19 mouse cellular contexts compared by ENCODE assay signal in genomic region chr6:119027880-119028279, GRCm38 (mm10).
DNase-seq lines count a peak whose midpoint lies in the region; ATAC-seq and TF ChIP-seq lines count a peak whose summit lies in the region.
"Had no signal": no experiment of that assay in that cellular context is flagged by ENCODE, and none has a peak within 500 bp of the region (broad histone marks: within the 10 kb centered on the region; RNA-seq: fewer than 3 reads in every experiment).

No protein-coding gene starts in this region.

- H3K4me1 ChIP-seq in heart, embryonic 10.5 days = peaks cover 41% of the 10 kb centered on the region
- H3K4me1 ChIP-seq in hindbrain, embryonic 14.5 days (replicated peaks; ENCODE audit: control insufficient read depth, insufficient read depth, low read length) = peaks cover 18% of the 10 kb centered on the region
- H3K4me1 ChIP-seq in midbrain, embryonic 15.5 days = peaks cover 13% of the 10 kb centered on the region

- 0 out of 2 replicates have a peak overlapping the region, but pooled peaks have one; percentile 6 for H3K27ac ChIP-seq in heart, embryonic 10.5 days
- peak overlapping the region; percentile 77 for H3K27ac ChIP-seq in hindbrain, embryonic 14.5 days
- H3K27ac ChIP-seq in midbrain, embryonic 15.5 days = peak overlapping the region; percentile 38; the same call in 1 of the 2 replicates
- H3K27ac ChIP-seq: heart, adult 2 months had no signal

- TF ChIP-seq POLR2A in brain, embryonic 14.5 days (IDR thresholded peaks at IDR 0.05; ENCODE audit: borderline replicate concordance, extremely low read depth, insufficient read depth, insufficient read length, poor library complexity, severe bottlenecking) = no peak

- no peaks in the 10 kb centered on the region for H3K9me3 ChIP-seq in heart, embryonic 10.5 days
- H3K9me3 ChIP-seq in hindbrain, embryonic 14.5 days (ENCODE audit: control insufficient read depth, low read length) = no peaks in the 10 kb centered on the region
- no peaks in the 10 kb centered on the region for H3K9me3 ChIP-seq in midbrain, embryonic 15.5 days

- intact Hi-C loops in heart, postnatal 10 days (cut with DNase I) = no loop called here

- ATAC-seq in hindbrain, embryonic 14.5 days (ENCODE audit: low FRiP score) = peak; percentile 40; the same call in 1 of the 2 replicates
- ATAC-seq in midbrain, embryonic 15.5 days (replicated peaks) = peak; percentile 48; the same call in 1 of the 2 replicates
- ATAC-seq: forebrain, embryonic 14.5 days; liver, postnatal 0 days had no signal

- H3K9ac ChIP-seq in hindbrain, embryonic 14.5 days = no peak overlapping the region; the same call in 1 of the 2 replicates
- H3K9ac ChIP-seq in midbrain, embryonic 15.5 days = no peak overlapping the region
- H3K9ac ChIP-seq: liver, postnatal 0 days had no signal

- H3K4me2 ChIP-seq in hindbrain, embryonic 14.5 days (replicated peaks) = no peak overlapping the region
- no peak overlapping the region for H3K4me2 ChIP-seq in midbrain, embryonic 15.5 days

- no peaks in the 10 kb centered on the region for H3K27me3 ChIP-seq in heart, embryonic 10.5 days (ENCODE audit: insufficient read depth, poor library complexity, severe bottlenecking)
- no peaks in the 10 kb centered on the region for H3K27me3 ChIP-seq in hindbrain, embryonic 14.5 days (ENCODE audit: control insufficient read depth, insufficient read depth, low read length)
- H3K27me3 ChIP-seq in midbrain, embryonic 15.5 days (replicated peaks) = no peaks in the 10 kb centered on the region

- no peaks in the 10 kb centered on the region for H3K36me3 ChIP-seq in heart, embryonic 10.5 days
- no peaks in the 10 kb centered on the region for H3K36me3 ChIP-seq in hindbrain, embryonic 14.5 days (replicated peaks; ENCODE audit: control insufficient read depth, insufficient read depth)
- no peaks in the 10 kb centered on the region for H3K36me3 ChIP-seq in midbrain, embryonic 15.5 days (replicated peaks)

- 79% methylated on average over 6 of the region's 6 CpGs for WGBS in heart, embryonic 10.5 days
- 50% methylated on average over 6 of the region's 6 CpGs for WGBS in hindbrain, embryonic 14.5 days
- WGBS in midbrain, embryonic 15.5 days = 62% methylated on average over 6 of the region's 6 CpGs

- no peak for TF ChIP-seq CTCF in brain, embryonic 14.5 days (IDR thresholded peaks at IDR 0.05; ENCODE audit: borderline replicate concordance, extremely low read depth, insufficient read depth, insufficient read length)

- no peak overlapping the region for H3K4me3 ChIP-seq in heart, embryonic 10.5 days
- no peak overlapping the region for H3K4me3 ChIP-seq in hindbrain, embryonic 14.5 days (replicated peaks; ENCODE audit: low read length)
- H3K4me3 ChIP-seq in midbrain, embryonic 15.5 days = no peak overlapping the region
- H3K4me3 ChIP-seq: erythroblast, embryonic 14.5 days; heart, adult 2 months had no signal

- no peak for DNase-seq in heart, embryonic 10.5 days (ENCODE audit: low spot score)
- no peak for DNase-seq in heart, postnatal 10 days
- DNase-seq in brain, embryonic 14.5 days (ENCODE audit: low read depth) = peak; percentile 42
- DNase-seq in hindbrain, embryonic 14.5 days (ENCODE audit: low spot score) = no peak
- no peak for DNase-seq in lung, postnatal 36 days
- DNase-seq in cerebellum, postnatal 4 days (ENCODE audit: low spot score in 2 of 2) = no peak
- DNase-seq in cerebellum, adult 18-20 months = no peak
- DNase-seq: adrenal gland, postnatal 36 days; cerebellum, postnatal 10 days; gastrocnemius, postnatal 14 days; kidney, adult 11 months; liver, postnatal 0 days; lung, postnatal 10 days; right cerebral cortex, postnatal 4 days; thymus, postnatal 25 days had no signal

Comparison
In these comparisons a context has a peak if more than half of its experiments do, and no peak if none do; other contexts are left out.
1. H3K27ac ChIP-seq: peak in every context shown above with its lines; median percentile 77 in hindbrain, embryonic 14.5 days; 38 in midbrain, embryonic 15.5 days; 6 in heart, embryonic 10.5 days.